Mouse (Mus musculus) ZHBTc4 (cell line): ENCODE measurements at regions not wholly inside any gene's neighbourhood (a gene's known extent, or its start where the extent isn't known, plus 50 kb on each side); places are given as distances from the start of the nearest gene placed in this dataset.

Experiments used
- DNase-seq: peaks from one replicate; pipeline ENCODE4 v3.0.0-alpha.2; 2011; ENCODE audit warnings: low read depth, low spot score

GRCm38 (mm10) chr17:52448701-52449100, 153.8 kb upstream of the Kcnh8 start:
- no peak for DNase-seq

- no peak for DNase-seq
Measured at GRCm38 (mm10) chr17:52459303-52459996, 143.1 kb upstream of the Kcnh8 start.

- no peak for DNase-seq
Measured at GRCm38 (mm10) chr17:52459997-52460387, 142.5 kb upstream of the Kcnh8 start.

GRCm38 (mm10) chr17:52461264-52461663, 141.2 kb upstream of the Kcnh8 start:
- no peak for DNase-seq

- peak; percentile 53 for DNase-seq
Measured at GRCm38 (mm10) chr17:52461709-52462141, 140.8 kb upstream of the Kcnh8 start.

- no peak for DNase-seq
Measured at GRCm38 (mm10) chr17:52462361-52462760, 140.1 kb upstream of the Kcnh8 start.

- no peak for DNase-seq
Measured at GRCm38 (mm10) chr17:52468464-52468863, 134.0 kb upstream of the Kcnh8 start.

- DNase-seq, result no peak
Measured at GRCm38 (mm10) chr17:52479327-52480086, 123.0 kb upstream of the Kcnh8 start.

- peak; percentile 3 for DNase-seq
Measured at GRCm38 (mm10) chr17:52480087-52480638, 122.3 kb upstream of the Kcnh8 start.

- DNase-seq, result no peak
Measured at GRCm38 (mm10) chr17:52506760-52507159, 95.7 kb upstream of the Kcnh8 start.

GRCm38 (mm10) chr17:52530260-52530659, 72.2 kb upstream of the Kcnh8 start:
- DNase-seq, result no peak
